Mouse (Mus musculus) cortical plate, adult 2 months (tissue): ENCODE results near the gene Ccnc. TPM values are rescaled to one million over a fixed set of nuclear protein-coding genes. Genes with fewer than 3 reads are reported as not detected.

Experiments
- H3K27ac ChIP-seq: fragments of 200-500 bp; 2 replicates; pipeline ENCODE4 v1.5.1; 2012; ENCODE audit warnings: low read length, control low read depth, inconsistent platforms; ENCODE audit not compliant: insufficient read depth
- H3K4me1 ChIP-seq: fragments of 200-500 bp; 2 replicates; pipeline ENCODE4 v1.6.1; 2011; ENCODE audit warnings: low read length; ENCODE audit not compliant: control insufficient read depth, insufficient read depth
- H3K4me3 ChIP-seq: fragments of 200-500 bp; 2 replicates; pipeline ENCODE4 v1.5.1; 2011; ENCODE audit warnings: mild to moderate bottlenecking, low read length, control low read depth; ENCODE audit not compliant: insufficient read depth
- CTCF ChIP-seq: fragments of 200-500 bp; IDR thresholded peaks from 2 replicates; pipeline ENCODE4 v1.5.1; 2011; ENCODE audit warnings: mild to moderate bottlenecking, control low read depth, low read length; ENCODE audit not compliant: insufficient read depth; ENCODE audit errors: extremely low read depth
- POLR2A ChIP-seq: fragments of 200-500 bp; IDR thresholded peaks from 2 replicates; pipeline ENCODE4 v1.6.1; 2011; ENCODE audit warnings: mild to moderate bottlenecking, low read length, control low read depth; ENCODE audit not compliant: insufficient read depth; ENCODE audit errors: extremely low read depth
- polyA plus RNA-seq: library from polyadenylated mRNA; depleted of rRNA; stranded (reverse); fragments of >200 nt; gene quantifications from 2 replicates; pipeline ENCODE4 v1.2.3, GENCODE M21; 2012

Gene Ccnc
- polyA plus RNA-seq, 1 experiment: 25.6 TPM

- H3K4me1 ChIP-seq: no peaks in the 10 kb centered on the region; the same call in 1 of the 2 replicates
- peak overlapping the region; percentile 67 for H3K4me3 ChIP-seq
- peak overlapping the region; percentile 1; the same call in 1 of the 2 replicates for H3K27ac ChIP-seq
- TF ChIP-seq CTCF (no peak), POLR2A (no peak)
These were observed 38.8 kb downstream of the Ccnc start for GRCm38 (mm10) chr4:21766171-21766862.

- TF ChIP-seq CTCF (peak; percentile 62), POLR2A (0 out of 2 replicates have a peak, but pooled peaks have one; percentile 24)
- peak within 1 kb of the TSS; percentile 67 for H3K4me3 ChIP-seq
- peak within 1 kb of the TSS; percentile 1; the same call in 1 of the 2 replicates for H3K27ac ChIP-seq
- no peaks in the 10 kb centered on the region; the same call in 1 of the 2 replicates for H3K4me1 ChIP-seq
These were observed 39.4 kb downstream of the Ccnc start, which contains the start of the genes Usp45 and Tstd3 for GRCm38 (mm10) chr4:21766863-21767304. Gene Usp45 (plus strand): TSS chr4:21767156. Gene Tstd3 (minus strand): TSS chr4:21767212.

- no peak overlapping the region for H3K4me3 ChIP-seq
- TF ChIP-seq POLR2A (no peak), CTCF (no peak)
- no peaks in the 10 kb centered on the region; the same call in 1 of the 2 replicates for H3K4me1 ChIP-seq
- no peak overlapping the region for H3K27ac ChIP-seq
These were observed 43.6 kb downstream of the Ccnc start for GRCm38 (mm10) chr4:21771064-21771463.

GRCm38 (mm10) chr4:21772306-21772705 lies 44.8 kb downstream of the Ccnc start:
- Histone ChIP-seq H3K27ac (no peak overlapping the region), H3K4me1 (no peaks in the 10 kb centered on the region; the same call in 1 of the 2 replicates), H3K4me3 (no peak overlapping the region)
- no peak for TF ChIP-seq POLR2A
- TF ChIP-seq CTCF: no peak

GRCm38 (mm10) chr4:21776091-21776945 lies 48.8 kb downstream of the Ccnc start:
- Histone ChIP-seq H3K4me1 (no peaks in the 10 kb centered on the region; the same call in 1 of the 2 replicates), H3K27ac (no peak overlapping the region), H3K4me3 (peak overlapping the region; percentile 96)
- TF ChIP-seq CTCF (no peak), POLR2A (peak; percentile 79)

GRCm38 (mm10) chr4:21776946-21777265 lies 49.4 kb downstream of the Ccnc start:
- Histone ChIP-seq H3K4me3 (peak overlapping the region; percentile 96), H3K27ac (no peak overlapping the region), H3K4me1 (no peaks in the 10 kb centered on the region; the same call in 1 of the 2 replicates)
- no peak for TF ChIP-seq POLR2A
- no peak for TF ChIP-seq CTCF

GRCm38 (mm10) chr4:21780816-21781726 lies 53.6 kb downstream of the Ccnc start:
- TF ChIP-seq CTCF: no peak
- TF ChIP-seq POLR2A: no peak
- H3K27ac ChIP-seq: no peak overlapping the region
- no peak overlapping the region for H3K4me3 ChIP-seq
- H3K4me1 ChIP-seq: no peaks in the 10 kb centered on the region; the same call in 1 of the 2 replicates

- H3K27ac ChIP-seq: no peak overlapping the region
- TF ChIP-seq CTCF (no peak), POLR2A (no peak)
- H3K4me3 ChIP-seq: no peak overlapping the region
- H3K4me1 ChIP-seq: no peaks in the 10 kb centered on the region
These were observed 58.8 kb downstream of the Ccnc start for GRCm38 (mm10) chr4:21786268-21786667.

- Histone ChIP-seq H3K4me1 (no peaks in the 10 kb centered on the region), H3K27ac (no peak overlapping the region), H3K4me3 (no peak overlapping the region)
- no peak for TF ChIP-seq POLR2A
- TF ChIP-seq CTCF: no peak
These were observed 61.4 kb downstream of the Ccnc start for GRCm38 (mm10) chr4:21788903-21789302.
